Mouse (Mus musculus) ovary, adult 18-20 months (tissue): ENCODE measurements around the gene Mafb.

Experiments
- DNase-seq: peaks from one replicate; pipeline ENCODE4 v3.0.0; 2022; ENCODE audit warnings: low spot score, mixed read lengths

The Mafb gene

DNA sequence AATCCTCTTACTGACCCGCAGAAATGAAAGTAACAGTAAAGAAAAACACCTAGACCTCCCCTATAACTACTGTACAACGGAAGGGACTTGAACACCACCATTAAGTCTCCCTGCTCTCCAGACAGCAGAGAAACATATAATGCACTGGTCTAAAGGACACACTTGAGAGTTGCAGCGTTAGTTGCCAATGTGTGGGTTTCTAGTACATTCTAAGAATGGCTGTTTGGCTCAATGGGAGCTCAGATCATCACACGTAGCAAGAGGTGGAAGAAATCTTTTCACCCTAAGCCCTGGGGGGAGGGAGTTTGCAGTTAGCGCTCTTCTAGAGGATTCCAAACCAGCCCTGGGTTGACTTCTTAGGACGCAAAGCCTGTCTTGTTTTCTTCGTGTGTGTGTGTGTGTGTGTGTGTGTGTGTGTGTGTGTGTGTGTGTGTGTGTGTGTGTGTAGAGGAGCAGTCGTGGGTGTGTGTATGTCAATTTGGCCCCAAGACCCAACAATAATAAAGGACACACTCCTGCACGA is 2.7 kb downstream of the Mafb start:
- no peak for DNase-seq

DNA sequence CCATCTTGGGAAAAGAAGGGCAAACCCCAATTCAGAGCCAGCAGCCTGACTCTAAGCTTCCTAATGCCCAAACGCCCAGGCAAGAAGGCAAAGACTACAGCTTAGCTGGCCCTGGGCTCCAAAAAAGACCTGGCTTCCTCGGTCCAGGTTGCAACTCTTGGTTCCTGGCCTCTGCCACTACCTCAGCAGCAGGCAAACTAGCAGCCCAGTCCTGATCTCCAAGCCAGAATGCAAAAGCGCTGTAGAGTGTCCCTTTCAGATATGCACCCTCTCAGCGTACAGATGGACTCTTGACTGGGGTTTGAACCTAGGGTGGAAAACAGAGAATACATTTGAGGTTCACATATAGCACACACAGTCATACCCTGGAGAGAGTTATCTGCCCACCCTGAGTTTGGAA is 3.7 kb downstream of the Mafb start:
- no peak for DNase-seq

DNA sequence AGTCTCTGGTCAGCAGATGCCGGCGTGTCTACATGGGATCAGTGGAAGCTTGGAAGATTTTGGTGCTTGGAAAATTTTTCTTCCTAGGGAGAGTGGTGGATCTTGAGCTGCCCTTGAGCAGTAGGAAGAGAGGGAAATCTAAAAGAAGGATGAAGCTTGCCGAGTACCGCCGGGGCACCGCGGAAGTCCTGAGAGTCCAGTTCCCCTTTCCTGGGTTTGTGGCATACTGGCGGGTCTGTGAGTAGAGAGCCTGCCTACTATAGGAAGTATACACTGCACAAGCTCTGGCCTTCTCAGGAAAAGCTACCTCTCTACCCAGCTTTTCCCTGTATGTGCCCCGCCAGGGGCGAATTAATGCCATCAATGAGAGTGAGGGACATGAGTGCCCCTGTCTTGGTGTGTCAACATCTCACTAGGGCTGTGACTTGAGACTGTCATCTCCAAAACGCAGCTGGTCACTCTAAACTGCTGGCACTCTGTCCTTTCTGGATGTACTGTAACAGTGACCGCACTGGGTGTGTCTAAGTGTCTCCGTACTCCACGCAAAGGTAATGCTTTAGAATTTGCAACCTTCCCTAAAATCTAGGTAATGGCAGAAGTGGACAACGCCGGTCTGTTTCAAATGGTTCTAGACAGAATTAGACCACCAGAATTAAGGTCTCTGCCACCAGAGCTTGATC is 5.3 kb downstream of the Mafb start:
- DNase-seq: no peak

GRCm38 (mm10) chr2:160360234-160360874 is 6.5 kb downstream of the Mafb start:
- DNase-seq: no peak

- DNase-seq: no peak
Measured at GRCm38 (mm10) chr2:160358896-160359295, 8.0 kb downstream of the Mafb start.

GRCm38 (mm10) chr2:160357442-160357841 is 9.4 kb downstream of the Mafb start:
- no peak for DNase-seq

DNA sequence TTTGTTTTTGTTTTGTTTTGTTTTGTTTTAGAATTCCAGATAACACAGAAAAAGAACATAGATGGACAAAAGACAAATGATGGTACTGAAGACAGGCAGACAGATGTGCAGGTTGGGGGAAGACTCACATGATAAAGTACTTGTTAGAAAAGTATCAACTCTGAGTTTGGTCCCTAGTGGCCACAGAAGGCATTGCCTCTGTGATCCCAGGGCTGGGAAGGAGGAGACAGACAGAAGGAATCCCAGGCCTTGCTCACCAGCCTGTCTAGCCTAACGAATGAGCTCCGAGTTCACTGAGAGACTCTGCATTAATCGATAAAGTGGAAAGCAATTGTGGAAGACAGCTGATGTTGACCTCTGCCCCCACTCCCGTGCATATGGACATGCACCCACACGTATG is 10.7 kb downstream of the Mafb start:
- DNase-seq: no peak

DNA sequence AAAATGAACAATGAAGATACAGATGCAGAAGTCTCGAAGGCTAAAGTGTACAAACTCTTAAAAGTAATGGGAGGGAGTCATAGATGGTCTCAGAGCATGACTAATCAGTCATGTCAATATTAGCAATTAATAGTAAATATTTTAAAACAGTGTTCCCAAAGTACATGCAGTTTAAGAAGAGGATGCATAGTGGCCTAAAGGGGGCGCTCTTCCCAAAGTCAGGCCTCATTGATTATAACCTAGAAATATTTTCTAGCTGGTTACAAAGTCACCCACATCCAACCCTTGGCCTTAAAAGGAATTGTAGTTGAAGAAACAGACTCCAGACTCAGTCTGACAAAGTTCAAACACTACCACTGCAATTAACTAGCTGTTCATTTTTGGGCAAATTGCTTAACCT is 12.5 kb downstream of the Mafb start:
- DNase-seq: no peak

DNA sequence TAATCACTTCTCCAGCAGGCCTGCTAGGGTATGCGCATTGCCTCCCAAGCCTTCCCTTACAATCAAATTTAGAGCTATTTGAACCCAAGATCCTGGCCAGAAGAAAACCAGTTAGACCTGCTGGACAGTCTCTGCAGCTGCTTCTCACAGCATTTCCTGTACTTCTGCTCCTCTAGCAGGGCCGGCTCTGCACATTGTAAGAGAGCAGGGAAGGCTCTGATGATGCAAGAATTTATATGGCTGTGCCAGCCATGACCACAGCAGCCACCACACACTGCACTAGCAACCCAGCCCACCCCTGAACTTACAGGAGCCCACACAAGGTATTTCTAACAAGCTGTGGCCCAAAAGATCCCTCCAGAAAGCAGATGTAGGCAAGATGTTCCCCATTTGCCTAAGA is 13.3 kb downstream of the Mafb start:
- DNase-seq: no peak

DNA sequence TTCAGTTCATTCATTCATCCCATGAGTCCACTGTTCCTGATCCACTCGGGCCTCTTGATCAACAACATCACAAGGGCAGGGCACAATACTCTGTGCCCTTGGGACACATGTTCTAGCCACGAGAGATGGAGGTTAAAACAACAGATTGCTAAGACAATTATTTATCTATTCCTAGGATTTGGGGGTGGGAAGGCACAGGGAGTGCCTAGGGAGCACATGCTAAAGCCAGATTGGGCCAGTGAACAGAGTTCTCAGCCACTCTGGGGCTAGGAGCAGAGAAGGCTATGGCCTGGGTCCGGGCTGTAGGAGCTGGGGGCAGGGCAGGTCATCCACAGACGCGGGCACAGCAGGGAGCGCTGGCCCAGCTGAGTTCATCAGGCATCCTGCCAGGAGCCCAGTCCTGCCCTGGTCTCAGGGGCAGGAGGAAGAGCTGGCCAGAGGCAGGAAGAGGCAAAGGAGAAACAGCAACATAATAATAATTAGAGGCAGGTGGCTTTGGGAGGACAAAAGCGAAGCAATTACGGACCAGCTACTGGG is 15.8 kb downstream of the Mafb start:
- DNase-seq: peak; percentile 53

GRCm38 (mm10) chr2:160349578-160349977 is 17.3 kb downstream of the Mafb start:
- DNase-seq: no peak

GRCm38 (mm10) chr2:160348796-160349195 is 18.1 kb downstream of the Mafb start:
- DNase-seq: no peak

GRCm38 (mm10) chr2:160348072-160348604 is 18.7 kb downstream of the Mafb start:
- no peak for DNase-seq

- no peak for DNase-seq
Measured at GRCm38 (mm10) chr2:160345644-160346043, 21.2 kb downstream of the Mafb start.

DNA sequence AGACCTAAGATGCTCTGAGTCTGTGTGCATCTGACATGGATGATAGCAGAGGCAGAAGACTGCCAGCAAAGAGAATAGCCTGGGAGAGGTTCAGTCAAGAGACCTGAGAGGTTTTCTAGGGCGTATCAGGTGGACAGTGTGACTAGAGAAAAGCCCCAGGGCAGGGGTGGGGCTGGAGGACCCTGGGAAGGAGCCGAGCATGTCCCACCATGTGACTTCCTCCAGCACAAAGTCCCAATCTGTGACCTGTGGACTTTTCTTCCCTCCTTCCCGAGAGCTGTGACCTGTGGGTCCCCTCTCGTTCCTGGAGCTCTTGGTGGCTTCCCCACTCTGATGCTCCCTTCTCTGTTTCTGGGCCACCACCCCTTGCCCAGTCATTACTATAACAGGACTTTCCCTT is 26.7 kb downstream of the Mafb start:
- DNase-seq: no peak

- no peak for DNase-seq
Measured at GRCm38 (mm10) chr2:160339595-160339994, 27.3 kb downstream of the Mafb start.

DNA sequence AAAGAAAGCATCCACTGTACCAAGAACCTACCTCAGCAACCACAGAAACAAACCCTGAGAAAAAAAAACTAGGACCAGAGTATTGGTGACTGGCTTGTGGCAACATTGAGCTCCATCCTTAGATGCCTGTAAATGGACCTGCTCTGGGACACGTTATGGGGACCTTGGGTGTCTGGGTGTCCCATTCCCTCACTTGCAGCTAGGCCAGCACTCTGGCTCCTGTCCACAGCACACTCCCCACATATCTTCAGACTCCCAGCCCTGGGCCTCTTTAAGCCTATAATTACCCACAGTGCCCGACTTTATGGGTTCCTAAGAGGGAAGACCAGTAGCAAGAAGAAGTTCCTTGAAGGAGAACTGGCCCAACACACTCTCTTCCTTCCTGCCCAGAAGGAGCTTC is 30.8 kb downstream of the Mafb start:
- no peak for DNase-seq

DNA sequence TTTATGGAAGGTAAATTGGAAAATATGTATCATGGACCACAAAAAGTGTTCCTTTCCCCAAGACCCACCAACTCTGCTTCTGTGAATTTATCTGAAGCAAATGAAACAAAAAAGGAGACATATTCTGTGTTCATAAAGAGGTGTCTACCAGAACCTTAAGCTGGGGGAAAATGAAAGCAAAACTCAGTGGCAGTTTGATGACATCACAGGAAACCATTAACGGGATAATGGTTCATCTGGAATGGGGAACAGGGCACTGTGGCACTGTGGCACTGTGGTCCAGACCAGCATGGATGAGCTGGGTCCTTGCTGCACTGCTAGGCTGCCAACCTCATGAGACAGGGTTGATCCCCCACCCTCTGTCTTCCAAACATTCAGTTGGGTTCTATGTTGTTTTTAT is 31.8 kb downstream of the Mafb start:
- DNase-seq: no peak

GRCm38 (mm10) chr2:160334111-160334661 is 32.7 kb downstream of the Mafb start, which contains the start of gene Gm826:
Gene Gm826, minus strand, starts transcription at chr2:160334162.
- no peak for DNase-seq

DNA sequence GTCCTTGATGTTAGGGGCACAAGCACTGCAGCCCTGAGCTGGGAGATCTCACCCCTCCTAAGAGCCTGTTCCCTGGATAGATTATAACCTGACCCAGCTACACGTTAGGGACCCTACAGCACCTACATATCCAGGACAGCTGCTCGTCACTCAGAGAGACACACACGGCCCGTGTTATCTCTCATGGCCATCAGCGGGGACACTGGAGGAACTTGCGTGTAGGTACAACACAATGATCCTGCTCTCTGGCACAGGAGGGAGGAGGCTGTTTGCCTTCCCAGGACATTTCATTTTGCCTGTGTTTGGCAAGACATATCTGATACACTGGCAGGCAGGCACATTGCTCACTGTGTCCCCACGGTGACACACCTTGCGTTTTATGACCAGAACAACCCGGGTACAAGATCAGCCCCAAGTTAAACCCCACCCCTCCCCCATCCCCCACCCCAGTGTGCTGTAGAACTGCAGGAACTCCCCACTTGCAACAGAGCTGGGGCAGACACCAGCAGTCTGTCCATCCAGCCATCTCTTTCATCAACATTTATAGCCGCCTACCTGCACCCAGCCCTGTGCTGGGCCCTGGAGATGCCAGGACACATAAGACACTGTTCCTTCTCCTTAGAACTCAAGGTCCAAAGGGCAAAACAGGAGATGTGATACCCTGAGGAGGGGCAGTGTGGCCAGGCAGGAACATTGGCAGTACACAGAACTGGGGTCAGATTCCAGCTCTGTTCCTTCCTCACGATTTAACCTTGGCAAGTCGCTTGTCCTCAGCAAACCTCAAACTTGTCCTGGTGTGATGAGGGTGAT is 34.1 kb downstream of the Mafb start:
- no peak for DNase-seq

DNA sequence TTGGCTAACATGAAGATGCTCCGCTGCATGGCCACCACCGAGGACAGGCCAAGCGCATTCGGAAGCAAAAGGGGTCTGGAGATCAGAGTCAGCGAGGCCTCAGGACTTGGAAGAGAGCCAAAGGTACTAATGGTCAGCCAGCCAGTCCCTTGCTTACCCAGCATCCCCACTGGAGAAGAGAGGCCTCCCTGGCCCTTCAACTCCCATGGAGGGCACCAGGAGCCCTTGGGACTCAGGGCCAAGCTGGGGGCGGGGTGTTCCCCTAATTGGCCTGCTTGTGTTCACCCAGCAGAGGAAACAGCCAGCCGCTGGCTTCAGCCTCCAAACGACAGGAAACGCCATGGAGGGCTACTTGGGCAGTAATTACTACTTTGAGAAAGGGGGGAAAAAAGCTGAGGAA is 38.0 kb downstream of the Mafb start:
- no peak for DNase-seq

DNA sequence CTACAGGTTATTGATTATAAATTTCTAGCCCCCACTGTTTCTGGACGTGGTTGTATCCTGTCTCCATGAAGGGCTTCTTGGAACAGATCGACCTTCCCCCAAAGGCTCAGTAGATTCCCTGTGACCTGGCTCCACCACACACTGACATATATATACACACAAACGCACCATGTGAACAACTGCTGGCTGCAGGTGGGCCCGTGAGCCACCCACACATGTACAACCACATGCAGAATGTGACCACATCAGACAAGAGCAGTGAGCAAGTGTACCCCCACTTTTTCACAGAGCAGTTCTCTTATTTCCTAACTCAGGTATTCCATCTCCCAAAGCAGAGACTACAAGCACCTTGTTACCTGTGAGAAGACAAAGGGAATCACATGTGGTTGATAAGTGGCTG is 39.1 kb downstream of the Mafb start:
- no peak for DNase-seq
